In genomic region chr5:139838476-139838892, GRCm38 (mm10) we compare ENCODE assay signal across 9 mouse cellular contexts. TPM values are rescaled to one million over a fixed set of nuclear protein-coding genes. Genes with fewer than 3 reads are reported as not detected.
DNase-seq lines count a peak whose midpoint lies in the region; ATAC-seq and TF ChIP-seq lines count a peak whose summit lies in the region.
"Had no signal": no experiment of that assay in that cellular context is flagged by ENCODE, and none has a peak within 500 bp of the region (broad histone marks: within the 10 kb centered on the region; RNA-seq: fewer than 3 reads in every experiment).

No protein-coding gene starts in this region.

- ATAC-seq in midbrain, embryonic 13.5 days, result peak; percentile 70

- DNase-seq in layer of hippocampus, adult 11-12 months (ENCODE audit: low spot score), result peak; percentile 54
- no peak for DNase-seq in layer of hippocampus, adult 9-11 months
- DNase-seq in MEL (ENCODE audit: low read depth, low spot score), result peak; percentile 64
- peak; percentile 59 to 72 for DNase-seq in cerebellum, postnatal 4 days (ENCODE audit: low spot score in 2 of 2)
- DNase-seq in heart, postnatal 10 days, result peak; percentile 63 to 81
- peak; percentile 33 for DNase-seq in layer of hippocampus, adult 9-10 months (ENCODE audit: low spot score)
- peak; percentile 28 to 82 for DNase-seq in thymus, postnatal 10 days (ENCODE audit: low spot score in 2 of 2)

- TF ChIP-seq RAD21 in MEL (IDR thresholded peaks at IDR 0.05; ENCODE audit: low read depth, low read length), result peak; percentile 85

- TF ChIP-seq POLR2A in MEL (IDR thresholded peaks at IDR 0.05; ENCODE audit: control insufficient read depth in 1 of 2, insufficient read depth in 1 of 2, low read depth in 1 of 2, low read length in 2 of 2, poor library complexity in 1 of 2), result no peak

- H3K4me3 ChIP-seq in MEL (ENCODE audit: control insufficient read depth in 1 of 2, insufficient read depth in 1 of 2, low read depth in 2 of 2, low read length in 2 of 2), result no peak overlapping the region
- no peak overlapping the region for H3K4me3 ChIP-seq in midbrain, embryonic 13.5 days (replicated peaks)
- H3K4me3 ChIP-seq: liver, embryonic 15.5 days had no signal

- 0 out of 4 replicates have a peak, but pooled peaks of 1 of the 2 experiments have one; percentile 9 for TF ChIP-seq EP300 in MEL (IDR thresholded peaks at IDR 0.05; ENCODE audit: low read depth in 1 of 2, low read length in 2 of 2)

- intact Hi-C loops in heart, postnatal 10 days (cut with DNase I), result loop anchor here (1.0 to 10.0 kb wide), 8 partner anchors 132 to 699 kb away; no protein-coding TSS in a partner anchor

- H3K9me3 ChIP-seq in MEL (replicated peaks; ENCODE audit: insufficient read depth, low read length), result no peaks in the 10 kb centered on the region
- no peaks in the 10 kb centered on the region for H3K9me3 ChIP-seq in midbrain, embryonic 13.5 days
- H3K9me3 ChIP-seq: liver, embryonic 15.5 days had no signal

- no peaks in the 10 kb centered on the region for H3K79me2 ChIP-seq in MEL (ENCODE audit: control insufficient read depth, insufficient read depth, low read length, poor library complexity)

- peak; percentile 32 to 80 (median 77); a peak in 5 of 6 replicates for TF ChIP-seq CTCF in MEL (IDR thresholded peaks at IDR 0.05 in 2 of 3, conservative IDR thresholded peaks at IDR 0.05 in 1 of 3; ENCODE audit: control insufficient read depth in 1 of 3, insufficient read depth in 1 of 3, low read depth in 2 of 3, low read length in 3 of 3, poor library complexity in 1 of 3, severe bottlenecking in 1 of 3)

- no peaks in the 10 kb centered on the region for H3K36me3 ChIP-seq in MEL (ENCODE audit: control insufficient read depth in 1 of 2, insufficient read depth in 2 of 2, low read length in 2 of 2)
- no peaks in the 10 kb centered on the region for H3K36me3 ChIP-seq in midbrain, embryonic 13.5 days
- H3K36me3 ChIP-seq: liver, embryonic 15.5 days had no signal

- H3K27me3 ChIP-seq in MEL (ENCODE audit: control insufficient read depth in 1 of 2, insufficient read depth in 2 of 2, low read length in 2 of 2), result no peaks in the 10 kb centered on the region
- H3K27me3 ChIP-seq in midbrain, embryonic 13.5 days, result peaks cover 3% of the 10 kb centered on the region; the same call in 1 of the 2 replicates

- H3K4me2 ChIP-seq in midbrain, embryonic 13.5 days (replicated peaks), result no peak overlapping the region
- H3K4me2 ChIP-seq: liver, embryonic 15.5 days had no signal

- WGBS in midbrain, embryonic 13.5 days, result 26% methylated on average over 2 of the region's 2 CpGs

- peaks cover 0 to 4% of the 10 kb centered on the region in 2 experiments; a peak in 1 of 4 replicates for H3K4me1 ChIP-seq in MEL (ENCODE audit: control insufficient read depth in 1 of 2, insufficient read depth in 2 of 2, low read length in 2 of 2)
- peaks cover 10% of the 10 kb centered on the region for H3K4me1 ChIP-seq in midbrain, embryonic 13.5 days (replicated peaks)

- H3K27ac ChIP-seq in MEL (ENCODE audit: control insufficient read depth, low read depth, low read length), result no peak overlapping the region
- H3K27ac ChIP-seq in midbrain, embryonic 13.5 days, result no peak overlapping the region
- H3K27ac ChIP-seq: liver, embryonic 15.5 days had no signal

- H3K9ac ChIP-seq in MEL (ENCODE audit: control insufficient read depth, low read depth, low read length, poor library complexity, severe bottlenecking), result no peak overlapping the region
- no peak overlapping the region for H3K9ac ChIP-seq in midbrain, embryonic 13.5 days (replicated peaks)
- H3K9ac ChIP-seq: liver, embryonic 15.5 days had no signal

TF ChIP-seq in MEL, 35 proteins besides CTCF, POLR2A, EP300 and RAD21:
- TF ChIP-seq E2F4 (IDR thresholded peaks at IDR 0.05; ENCODE audit: borderline replicate concordance, low read depth, low read length), result no peak
- TF ChIP-seq TCF12 (IDR thresholded peaks at IDR 0.05; ENCODE audit: low read depth, low read length), result no peak
- TF ChIP-seq ZC3H11A (IDR thresholded peaks at IDR 0.05; ENCODE audit: low read depth, low read length), result peak; percentile 82
- 0 out of 2 replicates have a peak, but pooled peaks have one; percentile 32 for TF ChIP-seq MAX (IDR thresholded peaks at IDR 0.05; ENCODE audit: low read length)
- no peak for TF ChIP-seq CHD2 (IDR thresholded peaks at IDR 0.05; ENCODE audit: low read length)
- peak; percentile 40; the same call in 1 of the 2 replicates for TF ChIP-seq ZNF384 (IDR thresholded peaks at IDR 0.05; ENCODE audit: low read depth, low read length)
- peak; percentile 91 for TF ChIP-seq MAZ (IDR thresholded peaks at IDR 0.05; ENCODE audit: low read depth, low read length)
- 0 out of 2 replicates have a peak, but pooled peaks have one; percentile 22 for TF ChIP-seq MXI1 (IDR thresholded peaks at IDR 0.05; ENCODE audit: low read depth, low read length)
- TF ChIP-seq SMC3 (IDR thresholded peaks at IDR 0.05; ENCODE audit: low read depth, low read length), result peak; percentile 68
- TF ChIP-seq MYC (IDR thresholded peaks at IDR 0.05; ENCODE audit: low read depth, low read length), result no peak
- no peak for TF ChIP-seq KAT2A (conservative IDR thresholded peaks at IDR 0.05; ENCODE audit: low read depth, low read length)

RNA-seq across cellular contexts. Expression of gene Psmg3, which starts 11.8 kb away (rescaled TPM):
- 70.0 and 75.4 TPM in 2 replicates for total RNA-seq in MEL (2012; rRNA removed)
- polyA plus RNA-seq in MEL (2012; ENCODE audit: insufficient read depth in 1 of 2, insufficient read length in 2 of 2, low read depth in 1 of 2, low replicate concordance in 2 of 2, missing spikeins in 1 of 2), result 10 to 100 TPM in 1 of 2 experiments, not detected in 1; 81.9 TPM
- 10 to 100 TPM; 11.9 to 13.5 TPM for total RNA-seq in heart, postnatal 10 days (2021)
- 78.6 and 81.9 TPM in 2 replicates for polyA plus RNA-seq in midbrain, embryonic 13.5 days (2015; fragmentation: Nextera tagmentation; extraction: Ambion mirVana)

RNA-seq across cellular contexts. Expression of gene Gm26938, which starts 12.3 kb away (rescaled TPM):
- total RNA-seq in MEL (2012; rRNA removed), result not detected in 2 replicates
- polyA plus RNA-seq in MEL (2012; ENCODE audit: insufficient read depth in 1 of 2, insufficient read length in 2 of 2, low read depth in 1 of 2, low replicate concordance in 2 of 2, missing spikeins in 1 of 2), result under 1 TPM in 1 of 2 experiments, not detected in 1; 0.11 TPM
- not detected for total RNA-seq in heart, postnatal 10 days (2021)
- not detected in 2 replicates for polyA plus RNA-seq in midbrain, embryonic 13.5 days (2015; fragmentation: Nextera tagmentation; extraction: Ambion mirVana)
- polyA plus RNA-seq: liver, embryonic 15.5 days had no signal

RNA-seq across cellular contexts. Expression of gene Tmem184a, which starts 18.8 kb away (rescaled TPM):
- total RNA-seq in MEL (2012; rRNA removed), result 0.07 and 0.27 TPM in 2 replicates
- under 1 TPM in 1 of 2 experiments, not detected in 1; 0.10 TPM for polyA plus RNA-seq in MEL (2012; ENCODE audit: insufficient read depth in 1 of 2, insufficient read length in 2 of 2, low read depth in 1 of 2, low replicate concordance in 2 of 2, missing spikeins in 1 of 2)
- under 1 TPM; 0.10 to 0.37 TPM for total RNA-seq in heart, postnatal 10 days (2021)
- 0.19 and 0.35 TPM in 2 replicates for polyA plus RNA-seq in midbrain, embryonic 13.5 days (2015; fragmentation: Nextera tagmentation; extraction: Ambion mirVana)

RNA-seq across cellular contexts. Expression of gene Mafk, which starts 47.2 kb away (rescaled TPM):
- 43.6 and 62.1 TPM in 2 replicates for total RNA-seq in MEL (2012; rRNA removed)
- polyA plus RNA-seq in MEL (2012; ENCODE audit: insufficient read depth in 1 of 2, insufficient read length in 2 of 2, low read depth in 1 of 2, low replicate concordance in 2 of 2, missing spikeins in 1 of 2), result 10 to 100 TPM in 1 of 2 experiments, not detected in 1; 56.5 TPM
- 10 to 100 TPM; 20.9 to 25.8 TPM for total RNA-seq in heart, postnatal 10 days (2021)
- polyA plus RNA-seq in midbrain, embryonic 13.5 days (2015; fragmentation: Nextera tagmentation; extraction: Ambion mirVana), result 15.4 TPM in 2 replicates
